Mouse (Mus musculus) embryonic fibroblast, embryonic 13.5 days (primary cell): ENCODE data around the gene Mgat5.

Source experiments
- CTCF ChIP-seq: IDR thresholded peaks from 2 replicates; pipeline ENCODE4 v1.5.1; 2011; ENCODE audit warnings: mild to moderate bottlenecking, control low read depth, low read length, moderate library complexity, borderline replicate concordance; ENCODE audit not compliant: insufficient read depth
- POLR2A ChIP-seq: IDR thresholded peaks from 2 replicates; pipeline ENCODE4 v1.6.1; 2011; ENCODE audit warnings: low read depth, mild to moderate bottlenecking, control low read depth, low read length, moderate library complexity

GRCm38 (mm10) chr1:127404655-127405054, 199.8 kb downstream of the Mgat5 start:
- TF ChIP-seq POLR2A (no peak), CTCF (no peak)
